Mouse (Mus musculus): ENCODE data around the gene Trit1.
"Not testable (repeated sequence)": the region's sequence is repeated elsewhere in the genome, so short reads cannot be mapped to it uniquely, and the experiment has no call there.

Gene Trit1

GRCm38 (mm10) chr4:122998537-122999262 is 17.7 kb upstream of the Trit1 start:
- DNase-seq (ENCODE audit: low spot score), result no peak

- no peak for DNase-seq (ENCODE audit: low spot score)
Measured at GRCm38 (mm10) chr4:122999263-122999691, 17.1 kb upstream of the Trit1 start.

- no peak for DNase-seq (ENCODE audit: low spot score)
Measured at GRCm38 (mm10) chr4:123000130-123000529, 16.3 kb upstream of the Trit1 start.

GRCm38 (mm10) chr4:123000617-123001342 is 15.6 kb upstream of the Trit1 start:
- DNase-seq (ENCODE audit: low spot score), result no peak

- peak; percentile 40 for DNase-seq (ENCODE audit: low spot score)
Measured at GRCm38 (mm10) chr4:123005054-123005966, 11.1 kb upstream of the Trit1 start.

GRCm38 (mm10) chr4:123012501-123012900 is 3.9 kb upstream of the Trit1 start:
- not testable (repeated sequence) for DNase-seq (ENCODE audit: low spot score)

- no peak for DNase-seq (ENCODE audit: low spot score)
Measured at GRCm38 (mm10) chr4:123013346-123013945, 3.0 kb upstream of the Trit1 start.

GRCm38 (mm10) chr4:123013949-123014406 is 2.4 kb upstream of the Trit1 start:
- DNase-seq (ENCODE audit: low spot score), result no peak

GRCm38 (mm10) chr4:123014501-123015282 is 1.7 kb upstream of the Trit1 start:
- no peak for DNase-seq (ENCODE audit: low spot score)

GRCm38 (mm10) chr4:123021591-123021990 is 5.2 kb downstream of the Trit1 start:
- DNase-seq (ENCODE audit: low spot score), result no peak

- DNase-seq (ENCODE audit: low spot score), result no peak
Measured at GRCm38 (mm10) chr4:123022896-123023295, 6.5 kb downstream of the Trit1 start.

GRCm38 (mm10) chr4:123025418-123025817 is 9.0 kb downstream of the Trit1 start:
- DNase-seq (ENCODE audit: low spot score), result no peak

GRCm38 (mm10) chr4:123026161-123026560 is 9.8 kb downstream of the Trit1 start:
- DNase-seq (ENCODE audit: low spot score), result peak; percentile 42

GRCm38 (mm10) chr4:123026597-123026996 is 10.2 kb downstream of the Trit1 start:
- DNase-seq (ENCODE audit: low spot score), result no peak

- DNase-seq (ENCODE audit: low spot score), result no peak
Measured at GRCm38 (mm10) chr4:123034841-123035240, 18.4 kb downstream of the Trit1 start.

- no peak for DNase-seq (ENCODE audit: low spot score)
Measured at GRCm38 (mm10) chr4:123035636-123036035, 19.2 kb downstream of the Trit1 start.

- no peak for DNase-seq (ENCODE audit: low spot score)
Measured at GRCm38 (mm10) chr4:123036710-123037109, 20.3 kb downstream of the Trit1 start.

- DNase-seq (ENCODE audit: low spot score), result no peak
Measured at GRCm38 (mm10) chr4:123041131-123041530, 24.7 kb downstream of the Trit1 start.

GRCm38 (mm10) chr4:123043858-123044257 is 27.5 kb downstream of the Trit1 start:
- no peak for DNase-seq (ENCODE audit: low spot score)

- peak; percentile 75 for DNase-seq (ENCODE audit: low spot score)
Measured at GRCm38 (mm10) chr4:123044842-123045241, 28.4 kb downstream of the Trit1 start.

GRCm38 (mm10) chr4:123046300-123046699 is 29.9 kb downstream of the Trit1 start:
- DNase-seq (ENCODE audit: low spot score), result peak; percentile 78

All from lung, postnatal 25 days (tissue).